Mouse (Mus musculus) thymus, adult 2 months (tissue): ENCODE results near the gene Dmgdh.

Experiments used
- CTCF ChIP-seq: fragments of 200-500 bp; IDR thresholded peaks from 2 replicates; pipeline ENCODE4 v1.5.1; 2012; ENCODE audit warnings: mild to moderate bottlenecking, control low read depth, low read length, moderate library complexity, borderline replicate concordance; ENCODE audit not compliant: control insufficient read depth, poor library complexity, insufficient read depth; ENCODE audit errors: extremely low read depth
- POLR2A ChIP-seq: fragments of 200-500 bp; IDR thresholded peaks from 2 replicates; pipeline ENCODE4 v1.6.1; 2012; ENCODE audit warnings: mild to moderate bottlenecking, low read length, control low read depth, moderate library complexity; ENCODE audit not compliant: control insufficient read depth, poor library complexity, insufficient read depth; ENCODE audit errors: extremely low read depth

GRCm38 (mm10) chr13:93685226-93685625, 11.0 kb downstream of the Dmgdh start:
- TF ChIP-seq CTCF (no peak), POLR2A (no peak)
